Mouse (Mus musculus): Measurements from ENCODE around the gene Olfr1216. TPM values are rescaled to one million over a fixed set of nuclear protein-coding genes. Genes with fewer than 3 reads are reported as not detected.
"Not testable (repeated sequence)": the region's sequence is repeated elsewhere in the genome, so short reads cannot be mapped to it uniquely, and the experiment has no call there.

Gene Olfr1216
- not detected in 2 replicates for polyA plus RNA-seq (2015; fragmentation: Nextera tagmentation; extraction: Ambion mirVana)

DNA sequence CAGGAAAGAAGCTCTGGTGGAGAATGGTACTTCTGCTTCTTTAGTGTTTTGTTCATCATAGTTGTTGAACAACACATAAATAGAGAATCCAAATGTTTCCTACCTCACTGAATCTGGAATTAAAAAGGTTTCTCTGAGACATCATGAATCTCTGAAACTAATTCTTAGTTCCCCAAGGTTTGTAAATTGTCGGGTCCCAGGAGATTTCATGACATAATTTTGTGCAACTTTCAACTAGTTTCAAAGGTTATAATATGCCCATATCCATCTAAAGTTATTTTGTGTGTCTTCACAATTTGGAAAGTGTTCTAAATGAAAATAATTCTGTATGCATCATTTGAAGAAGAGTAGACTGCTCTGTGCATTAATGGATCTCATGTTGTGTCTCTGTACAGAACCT is at the start of gene Olfr1216:
Gene Olfr1216 (minus strand): TSS at position 101 of the 400 bp plus-strand sequence.
- H3K4me1 ChIP-seq: no peaks in the 10 kb centered on the region
- H3K4me3 ChIP-seq: no peak within 1 kb of the TSS
- 75% methylated on average over 1 of the region's 1 CpGs for WGBS
- no peaks in the 10 kb centered on the region for H3K9me3 ChIP-seq
- H3K36me3 ChIP-seq: no peaks in the 10 kb centered on the region
- no peaks in the 10 kb centered on the region for H3K27me3 ChIP-seq
- no peak within 1 kb of the TSS for H3K9ac ChIP-seq
- no peak for ATAC-seq (ENCODE audit: borderline replicate concordance, extremely low read depth, low FRiP score, low TSS enrichment)
- H3K4me2 ChIP-seq: no peak within 1 kb of the TSS
- no peak within 1 kb of the TSS for H3K27ac ChIP-seq

DNA sequence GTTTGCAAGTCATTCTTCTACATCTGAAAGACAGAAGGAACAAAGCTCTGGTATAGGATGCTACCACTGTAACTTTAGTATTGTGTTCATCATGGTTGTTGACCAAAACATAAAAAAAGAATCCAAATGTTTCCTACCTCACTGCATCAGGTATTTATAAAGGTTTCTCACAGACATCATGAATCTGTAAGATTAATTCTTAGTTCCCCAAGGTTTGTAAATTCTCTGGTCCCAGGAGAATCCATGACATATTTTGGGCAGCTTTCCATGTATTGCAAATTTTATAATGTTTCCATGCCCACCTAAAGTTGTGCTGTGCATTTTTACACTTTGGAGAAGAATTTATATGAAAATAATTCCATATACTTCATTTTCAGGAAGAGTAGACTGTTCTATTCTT is 42.9 kb upstream of the Olfr1216 start, which contains the start of gene Olfr1218:
Gene Olfr1218 (minus strand): TSS at position 101 of the 400 bp plus-strand sequence.
- Histone ChIP-seq H3K27me3 (no peaks in the 10 kb centered on the region), H3K4me3 (no peak within 1 kb of the TSS), H3K36me3 (no peaks in the 10 kb centered on the region), H3K27ac (no peak within 1 kb of the TSS), H3K9ac (no peak within 1 kb of the TSS), H3K4me2 (no peak within 1 kb of the TSS), H3K9me3 (no peaks in the 10 kb centered on the region), H3K4me1 (no peaks in the 10 kb centered on the region)
- ATAC-seq (ENCODE audit: borderline replicate concordance, extremely low read depth, low FRiP score, low TSS enrichment): no peak

DNA sequence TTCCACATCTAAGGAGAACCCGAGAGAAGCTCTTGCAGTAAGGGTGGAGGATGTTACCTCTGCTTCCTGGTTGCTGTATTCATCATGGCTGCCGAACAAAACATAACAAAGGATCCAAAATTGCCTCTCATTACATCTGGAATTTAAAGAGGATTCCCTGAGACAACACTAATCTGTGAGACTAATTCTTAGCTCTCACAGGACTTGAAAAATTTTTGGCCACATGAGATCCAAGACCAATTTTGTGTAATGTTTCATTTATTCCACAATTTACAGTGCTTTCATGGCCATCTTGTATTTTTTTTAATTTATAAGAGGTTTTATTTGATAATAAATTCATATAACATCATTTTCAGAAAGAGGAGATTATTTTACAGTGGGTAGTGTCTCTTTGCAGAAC is 13.8 kb upstream of the Olfr1216 start, which contains the start of gene Olfr1217:
Gene Olfr1217 (minus strand): TSS at position 101 of the 400 bp plus-strand sequence.
- Histone ChIP-seq H3K9me3 (no peaks in the 10 kb centered on the region), H3K27me3 (no peaks in the 10 kb centered on the region), H3K4me3 (no peak within 1 kb of the TSS), H3K4me2 (no peak within 1 kb of the TSS), H3K9ac (no peak within 1 kb of the TSS), H3K36me3 (no peaks in the 10 kb centered on the region), H3K4me1 (no peaks in the 10 kb centered on the region), H3K27ac (no peak within 1 kb of the TSS)
- WGBS: 58% methylated on average over 2 of the region's 2 CpGs
- ATAC-seq (ENCODE audit: borderline replicate concordance, extremely low read depth, low FRiP score, low TSS enrichment): no peak

DNA sequence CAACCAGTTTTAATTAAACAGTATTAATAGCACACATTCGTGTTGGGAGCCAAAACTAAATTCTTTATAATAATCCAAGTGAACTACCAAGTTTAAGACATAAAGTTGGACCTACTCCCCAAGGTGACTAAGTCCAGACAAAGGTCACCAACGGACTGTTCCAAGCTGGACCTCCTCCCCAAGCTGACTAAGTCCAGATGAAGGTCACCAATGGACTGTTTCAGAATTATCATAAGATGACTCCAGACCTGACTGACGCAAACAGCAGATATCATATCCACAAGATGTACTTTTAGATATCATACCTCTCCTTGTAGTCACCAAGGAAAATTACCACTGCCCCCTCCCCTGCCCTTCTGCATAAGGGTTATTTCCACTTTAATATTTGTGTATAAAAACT is 3.3 kb upstream of the Olfr1216 start:
- H3K4me3 ChIP-seq; H3K4me2 ChIP-seq; H3K27me3 ChIP-seq; ATAC-seq (ENCODE audit: borderline replicate concordance, extremely low read depth, low FRiP score, low TSS enrichment); H3K36me3 ChIP-seq; H3K9me3 ChIP-seq; H3K4me1 ChIP-seq; H3K27ac ChIP-seq; H3K9ac ChIP-seq: not testable (repeated sequence)
- WGBS: 65% methylated on average over 3 of the region's 3 CpGs

DNA sequence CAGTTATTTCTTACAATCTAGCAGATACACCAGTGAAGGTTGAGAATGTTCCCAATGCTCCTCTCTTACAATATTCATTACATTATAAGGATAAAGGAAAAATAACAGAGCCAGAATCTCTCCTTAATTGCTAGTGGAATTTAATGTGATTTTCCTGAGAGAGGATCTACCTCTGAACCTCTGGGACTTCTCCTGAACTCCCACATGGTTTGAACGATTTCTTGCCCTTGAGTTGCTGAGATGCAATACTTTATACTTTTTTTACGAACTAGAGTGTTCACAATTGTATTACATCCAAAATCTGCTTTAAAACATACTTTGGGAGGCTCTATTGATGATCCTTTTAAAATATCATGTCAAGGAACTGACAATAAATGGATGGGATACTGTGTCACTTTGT is 11.3 kb downstream of the Olfr1216 start, which contains the start of gene Olfr1215:
Gene Olfr1215 (minus strand): TSS at position 101 of the 400 bp plus-strand sequence.
- Histone ChIP-seq H3K4me2 (no peak within 1 kb of the TSS), H3K9ac (no peak within 1 kb of the TSS), H3K27me3 (no peaks in the 10 kb centered on the region), H3K27ac (no peak within 1 kb of the TSS), H3K9me3 (no peaks in the 10 kb centered on the region), H3K4me3 (no peak within 1 kb of the TSS), H3K4me1 (no peaks in the 10 kb centered on the region), H3K36me3 (no peaks in the 10 kb centered on the region)
- no peak for ATAC-seq (ENCODE audit: borderline replicate concordance, extremely low read depth, low FRiP score, low TSS enrichment)
- 57% methylated on average over 2 of the region's 2 CpGs for WGBS

DNA sequence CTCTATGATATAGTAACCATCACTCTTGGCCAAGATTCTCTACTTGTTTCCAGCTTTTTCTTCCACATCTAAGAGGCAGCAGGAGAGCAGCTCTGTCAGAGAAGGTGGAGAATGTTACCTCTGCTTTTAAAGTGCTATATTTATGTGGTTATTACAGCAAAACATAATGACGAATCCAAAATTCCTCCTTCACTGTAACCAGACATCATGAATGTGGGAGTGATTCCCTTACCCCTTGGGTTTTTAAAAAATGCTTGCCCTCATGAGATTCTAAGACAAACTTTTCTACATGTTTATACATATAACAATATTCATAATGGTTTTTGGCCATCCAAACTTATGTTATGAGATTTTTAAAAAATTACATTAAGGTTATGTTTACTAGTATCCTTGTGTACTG is 25.6 kb downstream of the Olfr1216 start, which contains the start of gene Olfr1214:
Gene Olfr1214 (minus strand): TSS at position 101 of the 400 bp plus-strand sequence.
- WGBS: 89% methylated on average over 1 of the region's 1 CpGs
- Histone ChIP-seq H3K9ac (no peak within 1 kb of the TSS), H3K36me3 (no peaks in the 10 kb centered on the region), H3K4me1 (no peaks in the 10 kb centered on the region), H3K27me3 (no peaks in the 10 kb centered on the region), H3K4me2 (no peak within 1 kb of the TSS), H3K4me3 (no peak within 1 kb of the TSS), H3K9me3 (no peaks in the 10 kb centered on the region), H3K27ac (no peak within 1 kb of the TSS)
- ATAC-seq (ENCODE audit: borderline replicate concordance, extremely low read depth, low FRiP score, low TSS enrichment): no peak

DNA sequence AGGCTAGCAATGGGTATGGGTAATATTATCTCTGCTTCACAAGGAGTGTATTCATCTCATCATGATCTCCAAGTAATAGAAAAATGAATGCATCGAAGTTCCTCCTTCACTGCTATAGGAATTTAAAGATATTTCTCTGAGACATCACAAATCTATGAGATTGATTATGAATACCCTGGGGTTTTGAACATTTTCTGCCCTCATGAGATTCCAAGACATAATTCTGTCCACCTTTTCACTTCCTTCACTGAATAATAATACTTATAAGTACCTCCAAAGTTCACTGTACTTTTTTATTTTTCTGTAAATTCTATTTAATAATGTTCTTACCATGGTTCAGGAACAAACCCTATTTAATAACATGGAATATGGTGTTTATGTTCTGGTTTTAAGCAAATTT is 38.0 kb downstream of the Olfr1216 start, which contains the start of gene Gm13762:
Gene Gm13762 (minus strand): TSS at position 101 of the 400 bp plus-strand sequence.
- ATAC-seq (ENCODE audit: borderline replicate concordance, extremely low read depth, low FRiP score, low TSS enrichment): no peak
- Histone ChIP-seq H3K27me3 (no peaks in the 10 kb centered on the region), H3K4me2 (no peak within 1 kb of the TSS)

More for the DNA sequence above, 38.0 kb downstream of the Olfr1216 start, which contains the start of gene Gm13762:
- WGBS: 76% methylated on average over 1 of the region's 1 CpGs
- H3K4me1 ChIP-seq: no peaks in the 10 kb centered on the region
- H3K36me3 ChIP-seq: no peaks in the 10 kb centered on the region
- no peak within 1 kb of the TSS for H3K4me3 ChIP-seq
- H3K27ac ChIP-seq: no peak within 1 kb of the TSS
- no peak within 1 kb of the TSS for H3K9ac ChIP-seq
- no peaks in the 10 kb centered on the region for H3K9me3 ChIP-seq

Other genes with a start within 250 kb of the Olfr1216 start
- not detected in 2 replicates for gene Olfr1200, start 247.9 kb downstream of the Olfr1216 start, polyA plus RNA-seq (2015; fragmentation: Nextera tagmentation; extraction: Ambion mirVana)
- not detected in 2 replicates for gene Olfr1201, start 225.3 kb downstream of the Olfr1216 start, polyA plus RNA-seq (2015; fragmentation: Nextera tagmentation; extraction: Ambion mirVana)
- gene Olfr1202, start 203.8 kb downstream of the Olfr1216 start, polyA plus RNA-seq (2015; fragmentation: Nextera tagmentation; extraction: Ambion mirVana): not detected in 2 replicates
- gene Olfr1205, start 188.6 kb downstream of the Olfr1216 start, polyA plus RNA-seq (2015; fragmentation: Nextera tagmentation; extraction: Ambion mirVana): not detected in 2 replicates
- gene Olfr1204, start 169.0 kb downstream of the Olfr1216 start, polyA plus RNA-seq (2015; fragmentation: Nextera tagmentation; extraction: Ambion mirVana): not detected in 2 replicates
- not detected in 2 replicates for gene Olfr1206, start 155.1 kb downstream of the Olfr1216 start, polyA plus RNA-seq (2015; fragmentation: Nextera tagmentation; extraction: Ambion mirVana)
- gene Olfr1208, start 116.0 kb downstream of the Olfr1216 start, polyA plus RNA-seq (2015; fragmentation: Nextera tagmentation; extraction: Ambion mirVana): not detected in 2 replicates
- not detected in 2 replicates for gene Olfr1209, start 103.2 kb downstream of the Olfr1216 start, polyA plus RNA-seq (2015; fragmentation: Nextera tagmentation; extraction: Ambion mirVana)
- not detected in 2 replicates for gene Olfr1211, start 80.2 kb downstream of the Olfr1216 start, polyA plus RNA-seq (2015; fragmentation: Nextera tagmentation; extraction: Ambion mirVana)
- gene Olfr1212, start 64.4 kb downstream of the Olfr1216 start, polyA plus RNA-seq (2015; fragmentation: Nextera tagmentation; extraction: Ambion mirVana): not detected in 2 replicates
- not detected in 2 replicates for gene Gm13762, start 38.1 kb downstream of the Olfr1216 start, polyA plus RNA-seq (2015; fragmentation: Nextera tagmentation; extraction: Ambion mirVana)
- gene Olfr1214, start 25.7 kb downstream of the Olfr1216 start, polyA plus RNA-seq (2015; fragmentation: Nextera tagmentation; extraction: Ambion mirVana): not detected in 2 replicates
- gene Olfr1215, start 11.4 kb downstream of the Olfr1216 start, polyA plus RNA-seq (2015; fragmentation: Nextera tagmentation; extraction: Ambion mirVana): not detected in 2 replicates
- not detected in 2 replicates for gene Olfr1217, start 13.7 kb upstream of the Olfr1216 start, polyA plus RNA-seq (2015; fragmentation: Nextera tagmentation; extraction: Ambion mirVana)
- gene Olfr1218, start 42.8 kb upstream of the Olfr1216 start, polyA plus RNA-seq (2015; fragmentation: Nextera tagmentation; extraction: Ambion mirVana): not detected in 2 replicates
- gene Olfr1219, start 65.2 kb upstream of the Olfr1216 start, polyA plus RNA-seq (2015; fragmentation: Nextera tagmentation; extraction: Ambion mirVana): not detected in 2 replicates
- not detected in 2 replicates for gene Olfr1220, start 88.5 kb upstream of the Olfr1216 start, polyA plus RNA-seq (2015; fragmentation: Nextera tagmentation; extraction: Ambion mirVana)
- gene Olfr1221, start 98.9 kb upstream of the Olfr1216 start, polyA plus RNA-seq (2015; fragmentation: Nextera tagmentation; extraction: Ambion mirVana): not detected in 2 replicates
- not detected in 2 replicates for gene Olfr1222, start 114.7 kb upstream of the Olfr1216 start, polyA plus RNA-seq (2015; fragmentation: Nextera tagmentation; extraction: Ambion mirVana)
- gene Olfr1223, start 133.2 kb upstream of the Olfr1216 start, polyA plus RNA-seq (2015; fragmentation: Nextera tagmentation; extraction: Ambion mirVana): not detected in 2 replicates
- not detected in 2 replicates for gene Olfr1224-ps1, start 145.8 kb upstream of the Olfr1216 start, polyA plus RNA-seq (2015; fragmentation: Nextera tagmentation; extraction: Ambion mirVana)
- gene Olfr1225, start 156.3 kb upstream of the Olfr1216 start, polyA plus RNA-seq (2015; fragmentation: Nextera tagmentation; extraction: Ambion mirVana): not detected in 2 replicates
- gene Olfr1226, start 181.7 kb upstream of the Olfr1216 start, polyA plus RNA-seq (2015; fragmentation: Nextera tagmentation; extraction: Ambion mirVana): not detected in 2 replicates
- gene Olfr1228, start 235.7 kb upstream of the Olfr1216 start, polyA plus RNA-seq (2015; fragmentation: Nextera tagmentation; extraction: Ambion mirVana): not detected in 2 replicates